9 mouse cellular contexts compared by ENCODE assay signal in the genomic region with DNA sequence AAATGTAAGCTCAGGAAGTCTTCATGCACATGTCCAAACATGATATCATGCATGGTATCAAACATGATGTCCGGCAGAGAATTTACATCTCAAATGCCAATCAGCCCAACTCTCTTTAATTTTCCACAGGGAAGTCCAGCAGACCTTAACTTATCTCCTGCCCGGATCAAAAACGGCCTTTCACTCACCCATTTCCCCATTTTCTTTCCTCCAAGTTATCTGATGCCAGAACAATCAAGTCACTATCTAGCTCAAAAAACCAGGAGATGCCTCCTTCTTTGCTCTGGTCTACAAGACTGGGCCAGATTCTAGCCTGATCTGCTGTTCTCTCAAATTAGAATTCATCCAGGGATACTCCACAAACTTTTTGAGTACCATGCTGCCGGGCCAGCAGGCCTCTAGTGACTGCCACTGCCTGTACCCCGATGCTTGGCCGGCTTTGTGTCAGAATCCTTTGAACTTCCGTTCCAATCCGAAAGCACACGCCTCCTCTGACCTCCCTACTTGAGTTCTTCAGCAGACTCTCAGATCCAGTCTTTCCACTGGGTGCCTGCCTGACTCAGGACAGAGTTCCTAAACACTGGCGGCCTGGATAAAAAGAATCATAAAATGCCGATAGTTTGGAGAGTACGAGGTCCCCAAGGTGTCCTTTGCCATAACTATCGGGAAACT. TPM values are rescaled to one million over a fixed set of nuclear protein-coding genes. Genes with fewer than 3 reads are reported as not detected.
DNase-seq lines count a peak whose midpoint lies in the region; ATAC-seq lines count a peak whose summit lies in the region.
"Had no signal": no experiment of that assay in that cellular context is flagged by ENCODE, and none has a peak within 500 bp of the region (broad histone marks: within the 10 kb centered on the region; RNA-seq: fewer than 3 reads in every experiment).

No protein-coding gene starts in this region.

- peak overlapping the region; percentile 69 for H3K9ac ChIP-seq in forebrain, embryonic 16.5 days (replicated peaks; ENCODE audit: low read depth, low read length)
- peak overlapping the region; percentile 73 for H3K9ac ChIP-seq in hindbrain, embryonic 14.5 days
- peak overlapping the region; percentile 64 for H3K9ac ChIP-seq in liver, embryonic 11.5 days (ENCODE audit: low read depth, low read length)

- peaks cover 40% of the 10 kb centered on the region for H3K4me1 ChIP-seq in forebrain, embryonic 16.5 days (replicated peaks; ENCODE audit: control insufficient read depth, insufficient read depth, low read length)
- H3K4me1 ChIP-seq in hindbrain, embryonic 14.5 days (replicated peaks; ENCODE audit: control insufficient read depth, insufficient read depth, low read length), result peaks cover 41% of the 10 kb centered on the region
- H3K4me1 ChIP-seq in liver, embryonic 11.5 days (replicated peaks; ENCODE audit: control insufficient read depth, insufficient read depth, low read length), result peaks cover 19% of the 10 kb centered on the region; the same call in 1 of the 2 replicates

- H3K36me3 ChIP-seq in forebrain, embryonic 16.5 days (ENCODE audit: control insufficient read depth, insufficient read depth), result no peaks in the 10 kb centered on the region
- no peaks in the 10 kb centered on the region for H3K36me3 ChIP-seq in hindbrain, embryonic 14.5 days (replicated peaks; ENCODE audit: control insufficient read depth, insufficient read depth)
- H3K36me3 ChIP-seq in liver, embryonic 11.5 days (ENCODE audit: control insufficient read depth, insufficient read depth, low read length), result no peaks in the 10 kb centered on the region

- DNase-seq in gastrocnemius, adult 18-20 months (ENCODE audit: low spot score), result peak; percentile 38
- DNase-seq in gastrocnemius, postnatal 36 days, result no peak
- DNase-seq in adrenal gland, postnatal 10 days, result peak; percentile 67
- peak; percentile 43 for DNase-seq in hindbrain, embryonic 14.5 days (ENCODE audit: low spot score)
- DNase-seq in liver, embryonic 11.5 days (ENCODE audit: low spot score), result no peak
- DNase-seq in naive thymus-derived CD4-positive, alpha-beta T cell, adult 2 months (ENCODE audit: low read depth), result peak; percentile 72
- no peak for DNase-seq in c-Kit-positive CD71-positive TER-119-positive erythroid progenitor cells, embryonic 14.5 days (ENCODE audit: low spot score)

- peak overlapping the region; percentile 91 for H3K4me2 ChIP-seq in forebrain, embryonic 16.5 days (ENCODE audit: low read length)
- peak overlapping the region; percentile 88 for H3K4me2 ChIP-seq in hindbrain, embryonic 14.5 days (replicated peaks)
- peak overlapping the region; percentile 91 for H3K4me2 ChIP-seq in liver, embryonic 11.5 days

- no peaks in the 10 kb centered on the region for H3K9me3 ChIP-seq in forebrain, embryonic 16.5 days (ENCODE audit: control insufficient read depth, low read length)
- no peaks in the 10 kb centered on the region for H3K9me3 ChIP-seq in hindbrain, embryonic 14.5 days (ENCODE audit: control insufficient read depth, low read length)
- no peaks in the 10 kb centered on the region for H3K9me3 ChIP-seq in liver, embryonic 11.5 days (ENCODE audit: control insufficient read depth, low read length)

- whole genome bisulfite sequencing in forebrain, embryonic 16.5 days, result 11% methylated on average over 13 of the region's 13 CpGs
- WGBS in hindbrain, embryonic 14.5 days, result 13% methylated on average over 13 of the region's 13 CpGs
- WGBS in liver, embryonic 11.5 days, result 12% methylated on average over 13 of the region's 13 CpGs

- intact Hi-C loops in gastrocnemius, postnatal 36 days (cut with DNase I), result no loop called here

- no peak for ATAC-seq in forebrain, embryonic 16.5 days
- no peak for ATAC-seq in hindbrain, embryonic 14.5 days (ENCODE audit: low FRiP score)
- ATAC-seq in liver, embryonic 11.5 days (replicated peaks; ENCODE audit: low FRiP score), result no peak

- H3K27me3 ChIP-seq in forebrain, embryonic 16.5 days (replicated peaks; ENCODE audit: control insufficient read depth, insufficient read depth, low read length), result no peaks in the 10 kb centered on the region
- no peaks in the 10 kb centered on the region for H3K27me3 ChIP-seq in hindbrain, embryonic 14.5 days (ENCODE audit: control insufficient read depth, insufficient read depth, low read length)
- H3K27me3 ChIP-seq in liver, embryonic 11.5 days (replicated peaks; ENCODE audit: control insufficient read depth, insufficient read depth, low read length), result peaks cover 11% of the 10 kb centered on the region

- H3K4me3 ChIP-seq in forebrain, embryonic 16.5 days (replicated peaks; ENCODE audit: low read length), result peak overlapping the region; percentile 87
- H3K4me3 ChIP-seq in hindbrain, embryonic 14.5 days (replicated peaks; ENCODE audit: low read length), result peak overlapping the region; percentile 94
- peak overlapping the region; percentile 69 for H3K4me3 ChIP-seq in liver, embryonic 11.5 days (ENCODE audit: low read depth, low read length)

- H3K27ac ChIP-seq in forebrain, embryonic 16.5 days (ENCODE audit: low read length), result peak overlapping the region; percentile 76
- H3K27ac ChIP-seq in hindbrain, embryonic 14.5 days, result peak overlapping the region; percentile 90
- peak overlapping the region; percentile 15 for H3K27ac ChIP-seq in liver, embryonic 11.5 days (ENCODE audit: low read depth, low read length)

RNA-seq across cellular contexts. Expression of gene Fam102a, which starts 0.9 kb away (rescaled TPM):
- total RNA-seq in gastrocnemius, adult 18-20 months (2021), result 1 to 10 TPM; 2.0 to 2.6 TPM
- 1 to 10 TPM; 2.6 to 2.7 TPM for total RNA-seq in gastrocnemius, postnatal 36 days (2021)
- total RNA-seq in adrenal gland, postnatal 10 days (2021), result 10 to 100 TPM; 24.6 to 26.8 TPM
- polyA plus RNA-seq in forebrain, embryonic 16.5 days (2015; fragmentation: Nextera tagmentation; extraction: Ambion mirVana), result 4.7 and 5.6 TPM in 2 replicates
- polyA plus RNA-seq in hindbrain, embryonic 14.5 days (2014; fragmentation: Nextera tagmentation; extraction: Ambion mirVana), result 7.8 and 8.3 TPM in 2 replicates
- 4.1 and 6.5 TPM in 2 replicates for polyA plus RNA-seq in liver, embryonic 11.5 days (2014; fragmentation: Nextera tagmentation; extraction: Ambion mirVana)

RNA-seq across cellular contexts. Expression of gene Dpm2, which starts 36.5 kb away (rescaled TPM):
- total RNA-seq in gastrocnemius, adult 18-20 months (2021), result 10 to 100 TPM; 11.7 to 12.6 TPM
- total RNA-seq in gastrocnemius, postnatal 36 days (2021), result 10 to 100 TPM; 10.3 to 11.0 TPM
- 10 to 100 TPM; 44.4 to 49.9 TPM for total RNA-seq in adrenal gland, postnatal 10 days (2021)
- 136 and 141 TPM in 2 replicates for polyA plus RNA-seq in forebrain, embryonic 16.5 days (2015; fragmentation: Nextera tagmentation; extraction: Ambion mirVana)
- polyA plus RNA-seq in hindbrain, embryonic 14.5 days (2014; fragmentation: Nextera tagmentation; extraction: Ambion mirVana), result 132 and 141 TPM in 2 replicates
- polyA plus RNA-seq in liver, embryonic 11.5 days (2014; fragmentation: Nextera tagmentation; extraction: Ambion mirVana), result 100 and 109 TPM in 2 replicates

RNA-seq across cellular contexts. Expression of gene Pip5kl1, which starts 40.4 kb away (rescaled TPM):
- not detected for total RNA-seq in gastrocnemius, adult 18-20 months (2021)
- not detected for total RNA-seq in gastrocnemius, postnatal 36 days (2021)
- total RNA-seq in adrenal gland, postnatal 10 days (2021), result not detected
- polyA plus RNA-seq in forebrain, embryonic 16.5 days (2015; fragmentation: Nextera tagmentation; extraction: Ambion mirVana), result 3.9 and 6.8 TPM in 2 replicates
- polyA plus RNA-seq in hindbrain, embryonic 14.5 days (2014; fragmentation: Nextera tagmentation; extraction: Ambion mirVana), result 11.6 and 12.6 TPM in 2 replicates
- polyA plus RNA-seq in liver, embryonic 11.5 days (2014; fragmentation: Nextera tagmentation; extraction: Ambion mirVana), result 0.48 TPM in 1 of 2 replicates, not detected in the other
- total RNA-seq: adrenal gland, adult 18-20 months had no signal

RNA-seq across cellular contexts. Expression of gene 9430097D07Rik, which starts 41.3 kb away (rescaled TPM):
- total RNA-seq in gastrocnemius, adult 18-20 months (2021), result not detected
- total RNA-seq in gastrocnemius, postnatal 36 days (2021), result not detected
- total RNA-seq in adrenal gland, postnatal 10 days (2021), result not detected
- 0.42 and 0.60 TPM in 2 replicates for polyA plus RNA-seq in forebrain, embryonic 16.5 days (2015; fragmentation: Nextera tagmentation; extraction: Ambion mirVana)
- 0.48 and 0.81 TPM in 2 replicates for polyA plus RNA-seq in hindbrain, embryonic 14.5 days (2014; fragmentation: Nextera tagmentation; extraction: Ambion mirVana)
- not detected in 2 replicates for polyA plus RNA-seq in liver, embryonic 11.5 days (2014; fragmentation: Nextera tagmentation; extraction: Ambion mirVana)
- total RNA-seq: adrenal gland, adult 18-20 months had no signal

RNA-seq across cellular contexts. Expression of gene St6galnac4, which starts 52.7 kb away (rescaled TPM):
- 10 to 100 TPM; 13.5 to 19.8 TPM for total RNA-seq in gastrocnemius, adult 18-20 months (2021)
- 10 to 100 TPM; 14.1 to 21.7 TPM for total RNA-seq in gastrocnemius, postnatal 36 days (2021)
- 10 to 100 TPM; 14.3 to 14.7 TPM for total RNA-seq in adrenal gland, postnatal 10 days (2021)
- 27.4 and 29.6 TPM in 2 replicates for polyA plus RNA-seq in forebrain, embryonic 16.5 days (2015; fragmentation: Nextera tagmentation; extraction: Ambion mirVana)
- 32.3 and 36.8 TPM in 2 replicates for polyA plus RNA-seq in hindbrain, embryonic 14.5 days (2014; fragmentation: Nextera tagmentation; extraction: Ambion mirVana)
- 26.0 and 28.8 TPM in 2 replicates for polyA plus RNA-seq in liver, embryonic 11.5 days (2014; fragmentation: Nextera tagmentation; extraction: Ambion mirVana)

Comparison
In these comparisons a context has a peak if more than half of its experiments do, and no peak if none do; other contexts are left out.
1. DNase-seq: peak in gastrocnemius, adult 18-20 months (single experiment), adrenal gland, postnatal 10 days (single experiment), hindbrain, embryonic 14.5 days (single experiment) and naive thymus-derived CD4-positive, alpha-beta T cell, adult 2 months (single experiment); none in gastrocnemius, postnatal 36 days (0 of 2), liver, embryonic 11.5 days (single experiment) and c-Kit-positive CD71-positive TER-119-positive erythroid progenitor cells, embryonic 14.5 days (single experiment).
2. H3K27ac ChIP-seq: peak in every context shown above with its lines; median percentile 90 in hindbrain, embryonic 14.5 days; 76 in forebrain, embryonic 16.5 days; 15 in liver, embryonic 11.5 days.
3. RNA of gene Fam102a, which starts 0.9 kb away (total RNA-seq): 24.6 to 26.8 TPM in adrenal gland, postnatal 10 days; 2.6 to 2.7 TPM in gastrocnemius, postnatal 36 days and 2.0 to 2.6 TPM in gastrocnemius, adult 18-20 months; every median in the first group is over 4 times any median in the second.
4. Peak in every context shown above with its lines, with median percentiles within 50 percentile points of each other: H3K4me2 ChIP-seq, H3K4me3 ChIP-seq and H3K9ac ChIP-seq.